Mouse (Mus musculus): Measurements from ENCODE around the gene Car5b. TPM values are rescaled to one million over a fixed set of nuclear protein-coding genes. Genes with fewer than 3 reads are reported as not detected.

Car5b gene
- total RNA-seq (2021), result 1 to 10 TPM; 2.3 to 2.7 TPM
- long read RNA-seq, partial matches to known transcripts, result 0 of 1 reads
- long read RNA-seq, other reads (novel, unspliced or antisense), result 1 of 1 reads

DNA sequence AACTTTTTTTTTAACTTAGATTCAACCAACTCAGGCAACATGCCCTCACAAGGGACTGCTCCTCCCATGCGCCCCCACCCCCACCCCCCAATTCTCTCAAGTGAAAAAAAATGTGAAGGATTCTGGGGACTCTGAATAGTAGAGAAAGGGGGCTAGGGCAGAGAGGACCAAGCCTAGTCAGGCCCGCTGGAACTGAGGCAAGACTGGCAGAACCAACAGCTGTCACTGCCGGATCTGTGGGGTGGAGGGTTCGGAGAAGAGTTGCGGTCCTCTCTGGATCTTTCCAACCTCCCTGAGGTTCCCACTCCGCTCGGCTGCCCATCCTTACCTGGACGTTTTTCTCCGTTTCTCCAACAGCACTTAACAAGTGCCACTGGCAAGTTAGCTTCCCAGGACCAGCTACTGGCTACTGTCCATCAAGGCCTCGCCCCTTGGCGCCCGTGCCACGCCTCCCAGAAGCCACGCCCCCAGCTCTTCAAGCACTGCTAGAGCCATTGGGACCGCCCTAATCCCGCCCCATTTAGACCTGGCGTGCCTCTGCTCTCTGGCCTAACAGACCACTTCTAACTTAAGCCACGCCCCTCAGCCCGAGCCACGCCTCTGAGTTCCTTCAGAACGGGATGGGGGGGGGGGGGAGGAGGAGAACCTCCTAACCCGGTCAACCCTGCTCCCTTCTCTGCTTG is at the start of gene Car5b:
Gene Car5b (minus strand): TSS at position 391 of the 683 bp plus-strand sequence.
- peak; percentile 10 to 57 for DNase-seq (ENCODE audit: low spot score in 2 of 2)

DNA sequence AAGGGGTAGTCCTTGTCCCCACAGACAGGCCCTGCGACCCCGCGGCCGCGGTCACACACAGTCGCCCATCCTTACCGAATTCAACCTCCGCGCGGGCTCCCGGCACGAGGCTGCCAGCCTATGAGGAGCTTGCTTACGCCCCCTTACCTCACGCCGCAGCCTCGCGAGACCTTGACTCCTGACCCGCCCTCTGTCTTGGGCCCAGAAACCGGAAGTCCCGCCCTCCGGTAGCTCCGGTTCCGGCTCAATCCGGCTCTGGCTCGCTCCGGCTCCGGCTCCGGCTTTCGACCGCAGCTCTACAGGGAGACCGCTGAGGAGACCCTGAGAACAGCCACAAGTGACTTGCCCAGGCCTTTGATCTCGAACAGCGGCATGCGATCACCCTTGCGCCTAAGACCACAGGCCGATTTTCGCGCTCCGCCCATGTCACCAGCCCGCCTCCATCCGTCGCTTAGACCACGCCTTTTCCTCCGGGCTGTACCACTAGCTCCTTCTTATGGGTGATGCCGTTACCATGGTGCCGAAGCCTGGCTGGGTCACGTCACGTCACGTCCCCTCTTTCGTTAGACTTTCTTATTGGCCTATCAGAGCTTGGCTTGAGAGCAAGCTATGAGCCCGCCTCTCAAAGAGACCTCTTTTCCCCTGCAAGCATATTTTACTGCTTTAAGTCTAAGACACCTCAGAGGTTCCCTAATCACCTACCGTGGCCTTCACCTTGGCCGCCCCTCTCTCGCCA is 48.4 kb upstream of the Car5b start, which contains the start of gene Siah1b:
Gene Siah1b (minus strand): TSS at position 454 of the 736 bp plus-strand sequence.
- DNase-seq (ENCODE audit: low spot score in 2 of 2), result peak; percentile 89 to 94

DNA sequence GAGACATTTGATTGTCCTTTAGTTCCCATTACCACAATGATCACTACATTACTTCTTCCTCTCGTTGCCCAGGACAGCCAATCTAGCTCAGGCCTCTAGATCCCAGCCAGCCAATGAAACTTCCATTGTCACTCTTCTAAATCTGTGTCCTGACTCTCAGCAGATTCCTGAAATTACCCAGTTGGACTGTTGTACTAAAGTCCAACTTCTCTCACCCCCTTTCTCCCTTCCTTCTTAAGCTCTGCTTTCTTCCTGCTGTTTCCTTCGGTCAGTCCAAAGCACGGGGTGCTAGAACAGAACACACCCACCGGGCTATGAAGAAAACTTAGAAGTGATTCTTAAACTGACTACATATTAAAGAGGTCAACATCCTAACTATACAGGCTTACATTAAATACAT is 41.2 kb upstream of the Car5b start:
- no peak for DNase-seq (ENCODE audit: low spot score in 2 of 2)

DNA sequence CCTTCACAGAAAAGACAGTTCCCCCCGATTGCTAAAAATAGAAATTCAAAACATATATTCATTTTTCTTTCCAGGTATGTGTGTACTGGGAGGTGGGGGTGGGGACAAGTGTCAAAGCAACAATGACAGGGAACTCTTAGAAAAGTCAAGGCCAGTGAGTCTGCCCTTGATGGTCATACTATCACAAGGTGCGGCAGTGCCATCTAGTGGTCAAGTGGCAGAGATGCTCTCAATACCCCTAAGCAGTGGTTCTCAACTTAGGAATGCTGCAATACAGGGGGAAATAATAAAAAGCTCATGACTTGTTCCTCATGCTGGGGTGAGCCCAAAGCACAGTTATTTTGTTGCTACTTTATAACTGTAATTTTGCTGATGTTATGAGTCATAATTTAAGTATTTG is 38.4 kb upstream of the Car5b start:
- DNase-seq (ENCODE audit: low spot score in 2 of 2), result peak; percentile 19 to 52

DNA sequence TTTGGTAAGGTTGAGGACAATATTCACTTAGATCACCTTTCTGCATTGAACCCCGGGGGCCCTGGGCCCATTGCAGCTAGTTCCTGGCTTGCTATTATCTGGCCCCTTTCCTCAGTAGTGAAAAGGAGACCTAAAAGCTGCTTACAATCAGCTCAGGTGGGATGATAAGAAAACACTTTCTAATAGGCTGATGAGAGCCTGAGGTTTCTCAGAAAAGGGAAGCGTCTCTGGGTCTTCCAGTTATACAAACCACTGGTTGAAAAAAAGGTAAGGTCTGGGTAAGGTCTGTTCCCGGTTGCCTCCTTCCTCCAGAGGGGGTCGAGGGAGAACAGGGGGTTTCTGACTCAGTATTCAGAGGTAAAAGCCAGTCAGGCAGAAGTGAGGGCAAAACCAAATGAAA is 31.3 kb upstream of the Car5b start:
- no peak for DNase-seq (ENCODE audit: low spot score in 2 of 2)

DNA sequence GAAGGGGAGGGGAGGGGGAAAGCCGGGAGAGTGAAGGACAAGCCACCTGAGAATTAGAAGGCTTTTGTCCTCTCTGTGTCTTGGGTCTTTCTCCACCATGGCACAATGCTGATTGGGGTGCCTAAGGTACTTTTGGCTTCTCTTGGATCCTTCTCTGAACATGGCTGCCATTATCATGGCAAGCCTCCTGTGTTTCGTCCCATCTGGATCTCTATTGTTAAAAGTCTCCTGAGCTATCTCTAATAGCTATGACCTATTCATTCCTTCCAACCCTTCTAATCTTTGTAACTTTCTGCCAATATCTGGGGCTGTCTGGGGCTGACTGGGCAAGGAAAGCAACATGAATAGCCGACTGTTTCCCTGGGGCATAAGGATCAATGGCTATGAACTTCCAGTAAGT is 30.7 kb upstream of the Car5b start:
- no peak for DNase-seq (ENCODE audit: low spot score in 2 of 2)

DNA sequence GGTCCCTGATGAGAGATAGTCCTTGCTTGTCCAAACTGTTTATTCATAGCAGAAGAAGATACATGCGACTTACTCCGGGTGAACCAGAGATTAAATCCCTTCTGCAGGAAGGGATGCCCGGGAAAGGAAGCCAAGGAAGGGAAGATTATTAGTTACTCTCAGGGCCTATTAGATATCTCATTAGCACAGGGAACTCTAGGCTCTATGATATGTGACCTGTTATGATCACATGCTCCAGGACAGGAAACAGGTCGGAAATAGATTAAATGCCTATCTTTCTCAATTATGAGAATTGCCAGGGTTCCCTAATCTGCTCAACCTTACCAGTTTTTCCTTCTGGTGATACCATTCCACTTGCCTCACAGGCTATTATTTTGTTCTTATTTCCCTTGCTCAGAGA is 27.9 kb upstream of the Car5b start:
- no peak for DNase-seq (ENCODE audit: low spot score in 2 of 2)

DNA sequence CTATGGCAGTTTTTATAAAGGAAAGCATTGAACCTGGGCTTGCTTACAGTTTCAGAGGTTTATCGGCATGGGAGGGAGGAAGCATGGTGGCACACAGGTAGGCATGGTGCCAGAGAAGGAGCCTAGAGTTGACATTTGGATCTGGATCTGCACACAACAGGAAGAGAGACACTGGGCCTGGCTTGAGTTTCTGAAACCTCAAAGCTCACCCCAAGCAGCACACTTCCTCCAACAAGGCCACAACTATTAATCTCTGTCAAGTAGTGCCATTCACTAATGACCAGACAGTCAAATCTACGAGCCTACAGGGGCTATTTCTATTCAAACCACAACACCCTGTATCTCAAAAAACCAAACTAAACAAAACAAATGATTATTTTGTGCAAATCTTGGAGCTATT is 18.9 kb upstream of the Car5b start:
- DNase-seq (ENCODE audit: low spot score in 2 of 2), result no peak

DNA sequence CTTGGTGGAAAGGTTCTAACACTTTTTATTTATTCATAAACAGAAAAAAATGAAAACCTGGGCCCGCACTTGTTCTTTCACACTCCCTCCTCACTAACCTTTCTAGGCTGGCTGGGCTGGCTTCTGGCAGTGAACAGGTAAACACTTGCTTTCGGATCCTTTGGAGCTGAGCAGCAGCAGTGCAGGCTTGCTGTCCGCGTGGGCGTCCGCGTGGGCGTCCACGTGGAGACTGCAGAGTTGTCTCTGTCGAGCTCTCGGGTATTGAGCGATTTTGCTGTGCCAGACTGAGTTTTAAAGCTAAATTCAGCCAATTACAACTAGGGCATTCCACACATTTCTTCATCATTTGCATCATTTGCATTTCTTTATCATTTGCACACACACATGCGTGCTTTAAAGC is 14.3 kb upstream of the Car5b start:
- DNase-seq (ENCODE audit: low spot score in 2 of 2), result peak; percentile 14 to 71

DNA sequence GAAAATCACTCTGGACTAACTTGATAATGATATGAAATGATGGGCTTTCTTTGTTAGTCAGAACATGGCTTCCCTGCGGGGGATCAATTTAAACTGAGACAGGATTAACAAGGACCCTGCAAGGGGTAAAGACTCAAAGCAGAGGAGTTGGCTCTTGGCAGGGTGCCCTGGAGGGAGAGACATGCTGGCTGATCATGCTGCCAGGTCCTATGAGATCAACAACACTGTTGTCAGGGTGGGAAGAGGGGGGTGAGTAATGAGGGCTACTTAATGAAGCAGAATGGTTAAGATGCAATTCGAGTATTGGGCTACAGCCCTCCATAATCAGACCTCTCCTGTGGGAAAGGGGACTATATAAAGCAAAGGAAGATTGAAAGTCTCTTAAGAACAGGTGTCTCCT is 11.1 kb upstream of the Car5b start:
- DNase-seq (ENCODE audit: low spot score in 2 of 2), result no peak

DNA sequence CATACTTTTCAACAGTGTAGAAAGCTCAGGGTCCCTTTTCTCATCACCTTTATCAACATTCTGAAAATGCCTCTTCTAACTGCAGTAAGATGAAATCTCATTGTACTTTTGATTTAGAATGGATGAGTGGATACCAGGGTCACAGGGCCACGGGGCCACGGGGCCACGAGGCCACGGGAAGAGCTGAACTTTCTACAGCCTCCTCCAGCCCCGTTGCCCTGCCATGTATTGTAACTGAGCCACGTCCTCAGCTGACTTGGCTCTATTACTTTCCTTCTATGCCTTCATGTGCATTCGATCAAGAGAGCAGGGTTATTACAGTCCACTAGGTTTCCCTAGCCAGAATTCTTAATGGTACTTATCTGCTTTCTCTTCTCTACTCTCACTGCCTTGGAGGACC is 8.1 kb upstream of the Car5b start:
- no peak for DNase-seq (ENCODE audit: low spot score in 2 of 2)

DNA sequence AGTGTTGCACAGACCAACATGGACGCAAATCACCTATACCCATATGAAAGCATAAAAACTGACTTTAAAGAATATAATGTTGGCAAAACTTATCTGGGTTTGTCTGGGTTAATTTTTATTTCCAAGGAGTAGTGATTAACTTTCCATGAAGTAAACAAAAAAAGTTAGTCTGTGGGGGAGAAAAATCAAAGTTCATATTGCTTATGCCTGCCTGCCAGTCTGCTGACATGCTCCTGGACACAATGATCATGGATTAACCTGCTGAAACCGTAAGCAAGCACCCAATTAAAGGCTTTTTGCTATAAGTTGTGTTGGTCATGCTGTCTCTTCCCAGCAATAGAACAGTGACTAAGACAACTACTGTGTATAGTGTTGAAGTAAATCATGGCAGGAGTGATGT is 7.6 kb upstream of the Car5b start:
- DNase-seq (ENCODE audit: low spot score in 2 of 2), result no peak

DNA sequence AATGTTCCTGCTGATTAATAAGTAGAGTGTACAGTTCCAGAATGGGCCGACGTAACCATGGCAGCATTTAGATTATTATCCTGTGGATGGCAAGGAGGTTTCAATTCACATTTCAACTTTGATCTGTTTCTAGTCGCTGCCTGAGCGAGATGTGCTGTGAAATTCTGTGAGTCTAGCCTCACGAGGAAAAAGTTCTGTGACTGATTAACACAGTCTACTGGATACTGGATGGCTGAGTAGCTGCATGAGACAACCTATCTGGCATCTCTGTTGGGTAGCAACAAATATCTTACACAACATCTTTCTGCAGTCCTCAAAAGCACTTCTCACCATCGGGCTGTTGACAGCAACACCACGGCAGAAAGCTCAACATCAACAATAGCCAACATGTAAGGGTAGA is 4.7 kb upstream of the Car5b start:
- no peak for DNase-seq (ENCODE audit: low spot score in 2 of 2)

DNA sequence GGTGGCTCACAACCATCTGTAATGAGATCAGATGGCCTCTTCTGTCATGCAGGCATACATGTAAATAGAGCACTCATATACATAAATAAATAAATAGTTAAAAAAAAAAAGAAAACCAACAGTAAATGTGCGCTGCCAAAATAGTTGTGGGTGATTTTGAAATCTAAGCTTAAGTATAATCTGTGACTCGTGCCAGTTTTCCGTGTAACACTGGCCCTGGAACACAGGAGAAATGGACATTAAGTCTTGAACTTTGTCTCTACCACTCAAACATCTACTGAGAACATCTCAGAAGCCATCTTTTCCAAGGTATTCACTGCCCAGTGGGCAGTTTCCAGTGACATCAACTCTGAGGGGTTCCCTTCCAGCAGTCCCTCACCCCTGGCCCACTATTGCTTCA is 12.2 kb downstream of the Car5b start:
- no peak for DNase-seq (ENCODE audit: low spot score in 2 of 2)

DNA sequence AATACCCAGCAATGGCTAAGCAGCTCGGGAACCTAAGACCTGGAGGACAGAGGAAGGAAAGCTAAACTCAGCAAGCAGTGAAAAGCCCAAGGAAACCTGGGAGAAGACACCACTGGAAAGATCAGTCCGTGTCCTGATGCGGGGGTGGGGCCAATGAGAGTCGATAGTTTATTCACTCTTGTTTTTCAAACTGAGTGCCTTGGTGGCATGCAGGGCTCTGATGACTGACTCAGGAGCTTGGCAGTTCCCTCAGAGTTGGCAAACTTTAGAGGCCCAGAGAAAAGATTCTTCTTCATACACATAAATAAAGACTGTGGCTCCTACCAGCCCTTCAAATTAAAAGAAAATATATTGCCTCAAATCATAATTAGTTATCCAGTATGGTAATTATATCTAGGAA is 12.8 kb downstream of the Car5b start:
- DNase-seq (ENCODE audit: low spot score in 2 of 2), result no peak

DNA sequence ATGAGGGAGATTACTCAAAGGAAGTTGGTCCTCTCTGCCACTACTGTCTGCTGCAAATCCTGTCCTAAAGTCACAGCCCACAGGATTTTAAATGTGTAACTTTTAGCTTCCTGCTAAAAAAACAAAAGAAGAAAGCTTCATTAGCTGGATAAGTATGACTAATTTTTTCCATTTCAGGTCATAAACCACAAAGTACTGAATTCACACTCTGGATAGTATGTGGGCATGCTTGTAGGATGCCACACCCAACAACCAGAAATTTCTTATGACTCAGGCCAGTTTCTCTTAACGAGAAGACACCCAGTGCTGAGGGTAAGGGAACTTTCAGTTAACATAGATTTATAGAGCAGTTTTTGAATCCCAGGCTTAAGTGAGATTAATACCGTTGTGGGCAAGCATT is 14.5 kb downstream of the Car5b start:
- no peak for DNase-seq (ENCODE audit: low spot score in 2 of 2)

DNA sequence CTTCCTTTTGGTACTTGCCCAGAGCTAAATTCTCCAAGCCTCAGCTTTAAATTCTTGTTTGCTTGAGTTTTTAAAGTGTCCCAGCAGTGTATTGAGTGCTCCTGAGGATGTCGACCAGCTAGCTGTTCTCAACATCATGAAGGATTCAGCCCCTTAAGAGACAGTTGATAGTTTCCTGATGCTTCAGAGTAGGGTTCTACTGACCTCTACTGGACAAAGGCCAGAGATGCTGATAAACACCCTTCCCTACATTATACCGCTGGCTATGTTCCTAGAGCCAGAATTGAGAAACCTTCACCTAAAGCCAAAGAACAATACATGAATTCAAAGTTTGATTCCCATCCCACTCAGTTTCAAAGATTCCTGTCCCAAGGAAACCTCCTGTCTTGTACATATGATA is 23.0 kb downstream of the Car5b start:
- DNase-seq (ENCODE audit: low spot score in 2 of 2), result peak in 1 of 2 experiments; percentile 15

DNA sequence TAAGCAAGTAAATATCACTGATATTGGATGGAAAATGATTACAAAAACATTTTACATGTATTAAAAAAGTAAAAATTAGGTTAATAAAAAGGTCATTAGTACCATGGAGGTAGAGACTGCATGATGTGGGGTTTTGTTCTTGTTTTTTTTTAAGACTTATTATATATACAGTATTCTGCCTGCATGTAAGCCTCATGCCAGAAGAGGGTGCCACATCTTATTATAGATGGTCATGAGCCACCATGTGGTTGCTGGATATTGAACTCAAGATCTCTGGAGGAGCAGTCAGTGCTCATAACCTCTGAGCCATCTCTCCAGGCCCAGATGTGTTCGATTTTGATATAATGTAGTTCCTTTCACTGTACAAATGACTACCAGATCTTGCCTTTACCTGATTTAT is 27.9 kb downstream of the Car5b start:
- no peak for DNase-seq (ENCODE audit: low spot score in 2 of 2)

DNA sequence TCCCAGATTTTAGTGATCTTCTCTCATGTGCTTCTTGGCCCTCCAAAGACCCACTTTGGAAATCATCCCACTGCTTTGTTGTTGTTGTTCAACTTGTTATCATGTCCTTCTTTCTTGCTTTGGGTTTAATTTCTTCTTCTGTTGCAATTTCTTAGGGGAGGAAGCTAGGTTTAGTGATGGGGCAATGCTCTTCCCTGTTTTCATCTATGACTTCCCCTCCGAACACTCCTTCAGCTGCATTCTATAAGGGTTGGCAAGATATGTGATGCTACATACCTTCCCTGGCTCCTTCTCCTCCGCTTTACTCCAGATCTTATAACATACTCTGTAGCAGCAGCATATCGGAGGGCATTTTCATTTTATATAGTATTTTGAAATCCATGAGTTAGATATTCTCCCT is 31.0 kb downstream of the Car5b start:
- no peak for DNase-seq (ENCODE audit: low spot score in 2 of 2)

DNA sequence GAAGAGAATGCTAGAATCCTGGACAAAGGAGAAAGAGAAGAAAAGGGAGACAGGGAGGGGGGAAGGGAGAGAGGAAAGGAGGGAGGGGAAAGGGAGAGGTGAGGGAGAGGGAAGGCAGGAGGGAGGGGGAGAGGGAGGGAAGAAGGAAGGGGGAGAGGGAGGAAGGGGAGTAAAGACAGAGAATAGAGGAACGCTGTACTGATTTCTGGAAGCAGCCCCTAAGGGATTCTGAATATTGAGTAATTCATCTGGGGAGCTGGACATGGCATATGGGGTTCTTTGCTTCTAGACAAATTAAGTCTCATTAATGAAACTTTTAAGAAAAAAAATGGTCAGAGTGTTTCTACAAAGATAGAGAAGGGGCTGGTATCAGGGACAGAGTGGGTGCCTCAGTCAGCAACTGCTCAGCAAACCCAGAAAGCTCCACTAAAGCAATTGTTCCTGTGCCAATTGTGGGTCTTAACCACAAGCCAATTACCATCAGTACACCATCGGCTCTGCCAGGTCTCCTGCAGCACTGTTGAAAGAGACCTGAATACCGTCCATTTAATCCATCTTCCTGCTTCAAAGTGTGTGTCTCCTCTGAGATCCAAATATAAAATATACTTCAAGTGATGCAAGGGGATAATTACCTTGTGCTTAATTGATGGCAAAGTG is 40.0 kb downstream of the Car5b start:
- no peak for DNase-seq (ENCODE audit: low spot score in 2 of 2)

DNA sequence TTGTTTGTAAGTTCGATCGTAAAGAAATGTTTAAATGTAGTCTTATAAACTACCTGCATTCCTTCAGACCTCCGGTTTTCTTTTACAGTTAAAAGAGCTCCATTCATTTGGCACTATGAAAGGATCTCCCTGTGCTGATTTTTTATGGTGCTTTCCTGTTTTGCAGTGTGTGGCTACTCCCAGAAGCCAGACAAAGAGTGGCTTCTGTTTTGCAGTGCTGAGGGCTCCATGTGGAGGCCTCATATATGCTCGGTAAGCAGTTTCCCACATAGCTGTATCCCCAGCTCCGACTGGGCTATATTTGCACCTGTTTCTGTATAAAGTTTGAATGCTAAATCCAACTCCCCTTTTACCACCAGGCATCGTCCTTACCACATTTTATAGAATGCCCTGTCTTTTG is 45.7 kb downstream of the Car5b start:
- no peak for DNase-seq (ENCODE audit: low spot score in 2 of 2)

DNA sequence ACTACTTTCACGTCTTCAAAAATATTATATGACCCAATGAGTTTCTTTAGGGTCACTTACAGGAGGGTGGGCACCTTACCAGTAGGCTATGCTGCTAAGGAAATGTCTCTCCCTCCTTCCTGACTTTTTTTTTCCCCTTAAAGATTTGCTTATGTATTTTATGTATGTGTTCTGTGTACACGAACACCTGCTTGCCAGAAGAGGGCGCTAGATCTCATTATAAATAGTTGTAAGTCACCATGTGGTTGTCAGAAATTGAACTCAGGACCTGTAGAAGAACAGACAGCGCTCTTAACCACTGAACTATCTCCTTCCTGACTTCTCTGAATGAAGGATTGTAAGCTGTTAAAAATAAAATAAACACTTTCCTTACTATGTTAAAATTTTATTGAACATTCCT is 46.3 kb downstream of the Car5b start:
- DNase-seq (ENCODE audit: low spot score in 2 of 2), result no peak

Data from layer of hippocampus, adult 18-20 months (tissue).